Comparison of ENCODE assay signal across 22 mouse cellular contexts in genomic region chr14:23624455-23624854, GRCm38 (mm10).
DNase-seq lines count a peak whose midpoint lies in the region; ATAC-seq and TF ChIP-seq lines count a peak whose summit lies in the region.
"Had no signal": no experiment of that assay in that cellular context is flagged by ENCODE, and none has a peak within 500 bp of the region (broad histone marks: within the 10 kb centered on the region; RNA-seq: fewer than 3 reads in every experiment).

No protein-coding gene starts in this region.

- no peak for TF ChIP-seq POLR2A in embryonic fibroblast, embryonic 13.5 days (IDR thresholded peaks at IDR 0.05; ENCODE audit: low read depth, low read length)

- no peak for ATAC-seq in megakaryocyte-erythroid progenitor cell, adult 5-6 weeks (replicated peaks; ENCODE audit: low FRiP score, low TSS enrichment, poor library complexity, severe bottlenecking)
- ATAC-seq in erythroblast, adult 5-6 weeks (replicated peaks; ENCODE audit: low FRiP score, poor library complexity, severe bottlenecking): no peak
- ATAC-seq: forebrain, embryonic 13.5 days; forebrain, embryonic 15.5 days; forebrain, postnatal 0 days had no signal

- H3K4me1 ChIP-seq in embryonic fibroblast, embryonic 13.5 days (ENCODE audit: control insufficient read depth, insufficient read depth, low read length): peaks cover 11% of the 10 kb centered on the region
- H3K4me1 ChIP-seq: forebrain, embryonic 13.5 days; forebrain, embryonic 15.5 days had no signal

- H3K4me3 ChIP-seq in embryonic fibroblast, embryonic 13.5 days (ENCODE audit: insufficient read depth, low read length): no peak overlapping the region
- H3K4me3 ChIP-seq: embryonic facial prominence, embryonic 13.5 days; embryonic facial prominence, embryonic 15.5 days; erythroblast, embryonic 14.5 days; forebrain, embryonic 13.5 days; forebrain, embryonic 15.5 days had no signal

- peak; percentile 51 for DNase-seq in 3T3-L1 (ENCODE audit: low read depth, low spot score)
- DNase-seq in Muller cell, postnatal 12 days (ENCODE audit: inconsistent ontology term): peak; percentile 33
- no peak for DNase-seq in frontal cortex, postnatal 25 days (ENCODE audit: low spot score in 2 of 2)
- DNase-seq: adrenal gland, adult 2 months; adrenal gland, postnatal 10 days; adrenal gland, postnatal 25 days; cerebellum, adult 11 months; cerebellum, adult 18-20 months; cerebellum, adult 8-10 months; cerebellum, adult 9-11 months; cerebellum, postnatal 14 days; cerebellum, postnatal 36 days; embryo, embryonic 11 days; forebrain, postnatal 0 days had no signal

- H3K27ac ChIP-seq in embryonic fibroblast, embryonic 13.5 days (ENCODE audit: insufficient read depth, low read length): peak overlapping the region; percentile 54; the same call in 1 of the 2 replicates
- H3K27ac ChIP-seq: embryonic facial prominence, embryonic 13.5 days; embryonic facial prominence, embryonic 15.5 days; forebrain, embryonic 13.5 days; forebrain, embryonic 15.5 days had no signal

- TF ChIP-seq CTCF in embryonic fibroblast, embryonic 13.5 days (IDR thresholded peaks at IDR 0.05; ENCODE audit: borderline replicate concordance, insufficient read depth, low read length): no peak

Comparison
In these comparisons a context has a peak if more than half of its experiments do, and no peak if none do; other contexts are left out.
1. DNase-seq: peak in 3T3-L1 (single experiment) and Muller cell, postnatal 12 days (single experiment); none in frontal cortex, postnatal 25 days (0 of 2).